Mouse (Mus musculus) MEL (cell line): ENCODE results near the gene Myzap. TPM values are rescaled to one million over a fixed set of nuclear protein-coding genes. Genes with fewer than 3 reads are reported as not detected.

ENCODE experiments used
- DNase-seq: peaks from one replicate; pipeline ENCODE4 v3.0.0; 2011; ENCODE audit warnings: low read depth, low spot score
- H3K27ac ChIP-seq: 2 replicates; pipeline ENCODE4 v1.5.1; 2012; ENCODE audit warnings: low read depth, mild to moderate bottlenecking, control low read depth, low read length, moderate library complexity; ENCODE audit not compliant: control insufficient read depth
- H3K27me3 ChIP-seq, 2 experiments: fragments of 150-350 bp in 1 of 2; sonication (generic) in 1 of 2; 2 replicates each; pipeline ENCODE4 v1.6.1; 2012; ENCODE audit warnings: low read length in 2 of 2, mild to moderate bottlenecking in 2 of 2, improper control_type of control experiment in 1 of 2, moderate library complexity in 1 of 2; ENCODE audit not compliant: insufficient read depth in 2 of 2, control insufficient read depth in 1 of 2
- H3K36me3 ChIP-seq, 2 experiments: 2 replicates each; pipeline ENCODE4 v1.6.1; 2012 to 2014; ENCODE audit warnings: low read length in 2 of 2, improper control_type of control experiment in 1 of 2, inconsistent platforms in 1 of 2, mild to moderate bottlenecking in 1 of 2; ENCODE audit not compliant: insufficient read depth in 2 of 2, control insufficient read depth in 1 of 2
- H3K4me1 ChIP-seq, 2 experiments: fragments of 150-350 bp in 1 of 2; sonication (generic) in 1 of 2; 2 replicates each; pipeline ENCODE4 v1.6.1; 2012; ENCODE audit warnings: low read length in 2 of 2, improper control_type of control experiment in 1 of 2, mild to moderate bottlenecking in 1 of 2; ENCODE audit not compliant: insufficient read depth in 2 of 2, control insufficient read depth in 1 of 2
- H3K4me3 ChIP-seq, 2 experiments: fragments of 150-350 bp in 1 of 2; sonication (generic) in 1 of 2; 2 replicates each; pipeline ENCODE4 v1.5.1; 2012; ENCODE audit warnings: low read depth in 2 of 2, low read length in 2 of 2, mild to moderate bottlenecking in 2 of 2, moderate library complexity in 2 of 2, control low read depth in 1 of 2, improper control_type of control experiment in 1 of 2; ENCODE audit not compliant: control insufficient read depth in 1 of 2, insufficient read depth in 1 of 2
- H3K79me2 ChIP-seq: 2 replicates; pipeline ENCODE4 v1.6.1; 2012; ENCODE audit warnings: mild to moderate bottlenecking, low read length, moderate library complexity; ENCODE audit not compliant: control insufficient read depth, poor library complexity, insufficient read depth
- H3K9ac ChIP-seq: 2 replicates; pipeline ENCODE4 v1.6.1; 2012; ENCODE audit warnings: low read depth, mild to moderate bottlenecking, control low read depth, low read length, moderate library complexity; ENCODE audit not compliant: control insufficient read depth, poor library complexity, severe bottlenecking
- H3K9me3 ChIP-seq: fragments of 150-350 bp; sonication (generic); replicated peaks from 2 replicates; pipeline ENCODE4 v1.6.1; 2012; ENCODE audit warnings: mild to moderate bottlenecking, low read length, improper control_type of control experiment, moderate library complexity; ENCODE audit not compliant: insufficient read depth
- E2F4 ChIP-seq: IDR thresholded peaks from 2 replicates; pipeline ENCODE4 v1.6.1; 2011; ENCODE audit warnings: low read depth, low read length, improper control_type of control experiment, borderline replicate concordance
- EP300 ChIP-seq, 2 experiments: IDR thresholded peaks; 2 replicates each; pipeline ENCODE4 v1.6.1; 2011; ENCODE audit warnings: improper control_type of control experiment in 2 of 2, low read length in 2 of 2, low read depth in 1 of 2, mild to moderate bottlenecking in 1 of 2
- GABPA ChIP-seq: IDR thresholded peaks from 2 replicates; pipeline ENCODE4 v1.6.1; 2012; ENCODE audit warnings: low read depth, mild to moderate bottlenecking, inconsistent platforms, low read length, improper control_type of control experiment, moderate library complexity
- GATA1 ChIP-seq: IDR thresholded peaks from 2 replicates; pipeline ENCODE4 v1.6.1; 2011; ENCODE audit warnings: low read depth, low read length, improper control_type of control experiment
- HCFC1 ChIP-seq: IDR thresholded peaks from 2 replicates; pipeline ENCODE4 v1.6.1; 2012; ENCODE audit warnings: low read depth, mild to moderate bottlenecking, inconsistent platforms, low read length, improper control_type of control experiment, moderate library complexity
- MAX ChIP-seq: IDR thresholded peaks from 2 replicates; pipeline ENCODE4 v1.6.1; 2011; ENCODE audit warnings: low read length, improper control_type of control experiment
- MYB ChIP-seq: IDR thresholded peaks from 2 replicates; pipeline ENCODE4 v1.6.1; 2011; ENCODE audit warnings: mild to moderate bottlenecking, low read depth, low read length, improper control_type of control experiment
- POLR2AphosphoS2 ChIP-seq: IDR thresholded peaks from 2 replicates; pipeline ENCODE4 v1.6.1; 2011; ENCODE audit warnings: low read length, improper control_type of control experiment
- POLR2AphosphoS5 ChIP-seq: IDR thresholded peaks from 2 replicates; pipeline ENCODE4 v1.6.1; 2012; ENCODE audit warnings: low read depth, borderline replicate concordance, mild to moderate bottlenecking, inconsistent platforms, low read length, moderate library complexity, mixed read lengths
- SIN3A ChIP-seq: IDR thresholded peaks from 2 replicates; pipeline ENCODE4 v1.6.1; 2012; ENCODE audit warnings: low read length, improper control_type of control experiment, inconsistent platforms
- TCF12 ChIP-seq: IDR thresholded peaks from 2 replicates; pipeline ENCODE4 v1.6.1; 2014; ENCODE audit warnings: low read depth, mild to moderate bottlenecking, inconsistent platforms, low read length, improper control_type of control experiment, moderate library complexity
- USF2 ChIP-seq, 2 experiments: IDR thresholded peaks; 2 replicates each; pipeline ENCODE4 v1.6.1; 2011 to 2012; ENCODE audit warnings: improper control_type of control experiment in 2 of 2, low read length in 2 of 2, borderline replicate concordance in 1 of 2, inconsistent platforms in 1 of 2, low read depth in 1 of 2, mild to moderate bottlenecking in 1 of 2; ENCODE audit not compliant: insufficient read depth in 1 of 2
- polyA plus RNA-seq, 2 experiments: library from polyadenylated mRNA; stranded (reverse) in 1 of 2; unstranded in 1 of 2; fragments of >175 nt in 1 of 2; fragments of >200 nt in 1 of 2; gene quantifications; 2 replicates each; pipeline versions ENCODE4 v1.2.1 to v1.2.4; 2012; ENCODE audit warnings: low replicate concordance in 2 of 2, low read depth in 1 of 2; ENCODE audit not compliant: insufficient read length in 2 of 2, insufficient read depth in 1 of 2, missing spikeins in 1 of 2
- total RNA-seq: library from RNA; depleted of rRNA; stranded (reverse); fragments of 300-350 nt; gene quantifications from 2 replicates; pipeline ENCODE4 v1.2.3, GENCODE M21; 2012

The Myzap gene
- total and polyA plus RNA-seq, 3 experiments: 0.06 TPM; not detected in 2

- H3K4me3 ChIP-seq: no peak overlapping the region
- no peaks in the 10 kb centered on the region for H3K79me2 ChIP-seq
- H3K9me3 ChIP-seq: no peaks in the 10 kb centered on the region
- no peaks in the 10 kb centered on the region for H3K36me3 ChIP-seq
- no peak for TF ChIP-seq POLR2AphosphoS2
- H3K9ac ChIP-seq: no peak overlapping the region
- peaks cover 0 to 7% of the 10 kb centered on the region in 2 experiments; a peak in 1 of 4 replicates for H3K4me1 ChIP-seq
- peaks cover 2 to 3% of the 10 kb centered on the region in 2 experiments; a peak in 2 of 4 replicates for H3K27me3 ChIP-seq
- DNase-seq: no peak
- H3K27ac ChIP-seq: no peak overlapping the region
Measured at GRCm38 (mm10) chr9:71591106-71591505, 1.1 kb downstream of the Myzap start.

- Histone ChIP-seq H3K27ac (no peak overlapping the region), H3K79me2 (no peaks in the 10 kb centered on the region), H3K4me1 (peaks cover 0 to 7% of the 10 kb centered on the region in 2 experiments; a peak in 1 of 4 replicates), H3K27me3 (peaks cover 0 to 3% of the 10 kb centered on the region in 2 experiments; a peak in 1 of 4 replicates), H3K4me3 (no peak overlapping the region), H3K9me3 (no peaks in the 10 kb centered on the region), H3K9ac (no peak overlapping the region), H3K36me3 (no peaks in the 10 kb centered on the region)
- DNase-seq: no peak
- no peak for TF ChIP-seq MAX
- TF ChIP-seq USF2 (IDR thresholded peaks at IDR 0.05; ENCODE audit: borderline replicate concordance in 1 of 2, insufficient read depth in 1 of 2, low read depth in 1 of 2, low read length in 2 of 2): no peak
- no peak for TF ChIP-seq POLR2AphosphoS2
- no peak for TF ChIP-seq GABPA
- TF ChIP-seq TCF12: no peak
- no peak for TF ChIP-seq POLR2AphosphoS5
- no peak for TF ChIP-seq GATA1
Measured at GRCm38 (mm10) chr9:71589771-71590170, 2.4 kb downstream of the Myzap start.

- H3K9me3 ChIP-seq: no peaks in the 10 kb centered on the region
- no peak for DNase-seq
- H3K36me3 ChIP-seq: no peaks in the 10 kb centered on the region
Measured at GRCm38 (mm10) chr9:71588930-71589592, 3.1 kb downstream of the Myzap start.

More at GRCm38 (mm10) chr9:71588930-71589592, 3.1 kb downstream of the Myzap start:
- no peak overlapping the region for H3K27ac ChIP-seq
- H3K79me2 ChIP-seq: no peaks in the 10 kb centered on the region
- H3K4me3 ChIP-seq: no peak overlapping the region
- H3K27me3 ChIP-seq: no peaks in the 10 kb centered on the region
- H3K9ac ChIP-seq: no peak overlapping the region
- TF ChIP-seq E2F4 (no peak), MYB (no peak), HCFC1 (no peak), TCF12 (no peak), SIN3A (no peak), EP300 (IDR thresholded peaks at IDR 0.05; ENCODE audit: low read depth in 1 of 2, low read length in 2 of 2) (no peak)
- H3K4me1 ChIP-seq: peaks cover 0 to 7% of the 10 kb centered on the region in 2 experiments; a peak in 1 of 4 replicates
